Mouse (Mus musculus) olfactory bulb, adult 2 months (tissue): Measurements from ENCODE around the gene Arfrp1. TPM values are rescaled to one million over a fixed set of nuclear protein-coding genes. Genes with fewer than 3 reads are reported as not detected.

Experiments used
- H3K27ac ChIP-seq: fragments of 200-500 bp; 2 replicates; pipeline ENCODE4 v1.5.1; 2012; ENCODE audit warnings: low read depth, low read length; ENCODE audit not compliant: insufficient read depth
- H3K4me1 ChIP-seq: fragments of 200-500 bp; 2 replicates; pipeline ENCODE4 v1.6.1; 2012; ENCODE audit warnings: low read length; ENCODE audit not compliant: control insufficient read depth, insufficient read depth
- H3K4me3 ChIP-seq: fragments of 200-500 bp; 2 replicates; pipeline ENCODE4 v1.5.1; 2012; ENCODE audit warnings: mild to moderate bottlenecking, low read depth, low read length, moderate library complexity; ENCODE audit not compliant: insufficient read depth
- CTCF ChIP-seq: fragments of 200-500 bp; IDR thresholded peaks from 2 replicates; pipeline ENCODE4 v1.5.1; 2012; ENCODE audit warnings: low read depth, mild to moderate bottlenecking, low read length, moderate library complexity; ENCODE audit not compliant: insufficient read depth
- POLR2A ChIP-seq: fragments of 200-500 bp; IDR thresholded peaks from 2 replicates; pipeline ENCODE4 v1.6.1; 2012; ENCODE audit warnings: mild to moderate bottlenecking, low read depth, low read length, moderate library complexity; ENCODE audit not compliant: insufficient read depth
- WGBS: fragments of 180-500 bp; shearing (Covaris S2); methylation state at CpG from one replicate; pipeline ENCODE4 v1.1.7; 2018; 5-methylcytosine and 5-hydroxymethylcytosine counted together
- polyA plus RNA-seq: library from polyadenylated mRNA; stranded (reverse); fragments of >200 nt; gene quantifications from 2 replicates; pipeline ENCODE4 v1.2.4, GENCODE M21; 2012; ENCODE audit warnings: low replicate concordance; ENCODE audit not compliant: missing spikeins, insufficient read depth, insufficient read length

Arfrp1 gene
- polyA plus RNA-seq, 1 experiment, result not detected

DNA sequence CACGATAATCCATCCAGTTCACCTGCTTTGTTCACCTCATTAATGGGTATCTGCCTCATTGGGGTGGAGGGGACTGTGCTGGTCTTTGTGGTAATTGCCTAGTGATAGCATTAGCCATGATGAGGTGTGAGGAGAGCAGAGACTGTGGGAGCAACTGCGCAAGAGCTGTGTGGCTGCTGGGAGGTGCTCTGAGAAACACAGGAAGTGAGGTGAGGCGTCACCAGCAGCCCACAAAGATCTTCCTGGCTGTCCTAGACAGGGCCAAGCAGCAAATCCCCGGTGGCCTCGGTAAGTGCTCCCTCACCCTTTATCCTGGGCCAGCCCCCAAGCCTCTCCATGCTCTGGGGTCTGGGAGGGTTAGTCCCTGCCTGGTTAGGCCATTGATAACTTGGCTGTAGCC lies 15.9 kb upstream of the Arfrp1 start:
- WGBS, result 93% methylated on average over 5 of the region's 5 CpGs
- peaks cover 7% of the 10 kb centered on the region for H3K4me1 ChIP-seq
- H3K27ac ChIP-seq, result no peak overlapping the region
- TF ChIP-seq CTCF (no peak), POLR2A (no peak)
- no peak overlapping the region for H3K4me3 ChIP-seq

DNA sequence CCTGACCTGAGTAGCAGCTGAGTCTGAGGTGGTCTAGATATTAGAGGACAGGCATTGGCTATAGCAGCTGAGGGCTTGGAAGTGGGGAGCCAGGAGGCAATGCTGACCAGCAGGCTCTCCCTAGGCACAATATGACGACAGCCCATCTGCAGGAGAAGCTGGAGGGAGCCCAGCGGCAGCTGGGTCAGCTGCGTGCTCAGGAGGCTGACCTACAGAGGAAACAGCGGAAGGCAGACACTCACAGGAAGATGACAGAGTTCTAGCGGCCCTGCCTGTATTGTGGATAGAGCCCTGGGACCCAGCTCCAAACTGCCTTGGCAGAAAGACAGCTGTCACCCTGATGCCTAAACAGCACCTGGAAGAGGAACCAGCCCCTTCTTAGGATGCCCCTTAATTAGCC lies 15.0 kb upstream of the Arfrp1 start:
- WGBS, result 86% methylated on average over 5 of the region's 5 CpGs
- TF ChIP-seq CTCF (no peak), POLR2A (no peak)
- H3K4me3 ChIP-seq, result no peak overlapping the region
- H3K4me1 ChIP-seq, result peaks cover 5% of the 10 kb centered on the region; the same call in 1 of the 2 replicates
- H3K27ac ChIP-seq, result no peak overlapping the region

DNA sequence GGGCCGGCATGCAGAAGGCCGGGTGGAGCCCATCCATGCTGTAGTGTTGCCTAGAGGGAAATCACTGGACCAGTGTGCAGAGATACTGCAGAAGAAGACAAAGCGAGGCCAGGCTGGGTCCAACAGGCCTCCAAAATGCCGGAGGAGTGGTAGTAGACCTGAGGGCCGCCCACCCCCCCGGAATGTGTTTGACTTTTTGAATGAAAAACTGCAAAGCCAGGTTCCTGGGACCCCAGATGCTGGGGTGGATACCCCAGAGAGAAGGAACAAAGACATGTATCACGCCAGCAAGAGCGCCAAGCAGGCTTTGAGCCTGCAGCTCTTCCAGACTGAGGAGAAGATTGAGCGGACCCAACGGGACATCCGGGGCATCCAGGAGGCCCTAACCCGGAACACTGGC lies 14.6 kb upstream of the Arfrp1 start, which contains the start of gene Lime1:
Gene Lime1, plus strand, starts transcription at position 301 of the 400 bp plus-strand sequence.
- TF ChIP-seq POLR2A, result no peak
- no peak for TF ChIP-seq CTCF
- 90% methylated on average over 12 of the region's 12 CpGs for WGBS

DNA sequence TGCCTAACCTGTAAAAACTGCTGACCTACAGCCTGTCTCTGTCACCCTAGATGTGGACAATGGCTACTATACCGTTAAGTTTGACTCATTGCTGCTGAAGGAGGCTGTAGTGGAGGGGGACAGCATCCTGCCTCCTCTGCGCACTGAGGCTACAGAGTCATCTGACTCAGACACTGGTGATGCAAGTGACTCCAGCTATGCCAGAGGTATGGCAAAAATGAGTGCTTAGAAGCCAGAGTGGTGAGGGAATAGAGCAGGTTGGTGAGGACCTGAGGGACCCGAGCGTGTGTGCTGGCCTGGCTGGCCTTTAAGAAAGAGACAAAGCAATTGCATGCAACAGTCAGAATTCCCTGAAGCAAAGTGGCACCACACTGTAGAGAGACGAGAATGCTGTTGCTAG lies 13.5 kb upstream of the Arfrp1 start:
- Histone ChIP-seq H3K4me3 (no peak overlapping the region), H3K27ac (no peak overlapping the region), H3K4me1 (no peaks in the 10 kb centered on the region)
- 70% methylated on average over 5 of the region's 5 CpGs for WGBS
- TF ChIP-seq POLR2A (no peak), CTCF (no peak)

More for the DNA sequence above, 14.6 kb upstream of the Arfrp1 start, which contains the start of gene Lime1:
- Histone ChIP-seq H3K4me3 (no peak within 1 kb of the TSS), H3K27ac (no peak within 1 kb of the TSS), H3K4me1 (0 out of 2 replicates have a peak, but pooled peaks cover 2% of the 10 kb centered on the region)

DNA sequence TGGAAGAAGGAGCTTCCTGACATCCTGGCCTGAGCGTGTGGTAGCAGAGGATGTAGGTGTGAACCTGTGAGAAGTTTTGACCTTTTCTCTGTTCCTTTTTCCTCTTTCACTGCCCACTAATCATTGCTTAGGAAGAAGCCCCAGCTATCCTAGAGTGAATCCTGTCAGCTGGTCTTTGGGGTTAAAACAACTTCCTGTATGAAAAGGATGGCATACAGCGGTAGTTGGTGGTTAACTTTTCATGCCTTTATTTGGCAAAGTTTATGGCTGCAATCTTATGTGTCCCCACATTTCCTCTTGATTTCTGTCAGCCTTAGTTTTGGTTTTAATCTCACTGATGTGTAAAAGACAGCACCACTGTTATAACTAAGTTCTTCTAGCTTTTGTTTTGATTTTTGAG lies 12.0 kb upstream of the Arfrp1 start:
- WGBS, result 79% methylated on average over 2 of the region's 2 CpGs
- Histone ChIP-seq H3K27ac (no peak overlapping the region), H3K4me3 (no peak overlapping the region), H3K4me1 (no peaks in the 10 kb centered on the region)
- TF ChIP-seq POLR2A (no peak), CTCF (no peak)

DNA sequence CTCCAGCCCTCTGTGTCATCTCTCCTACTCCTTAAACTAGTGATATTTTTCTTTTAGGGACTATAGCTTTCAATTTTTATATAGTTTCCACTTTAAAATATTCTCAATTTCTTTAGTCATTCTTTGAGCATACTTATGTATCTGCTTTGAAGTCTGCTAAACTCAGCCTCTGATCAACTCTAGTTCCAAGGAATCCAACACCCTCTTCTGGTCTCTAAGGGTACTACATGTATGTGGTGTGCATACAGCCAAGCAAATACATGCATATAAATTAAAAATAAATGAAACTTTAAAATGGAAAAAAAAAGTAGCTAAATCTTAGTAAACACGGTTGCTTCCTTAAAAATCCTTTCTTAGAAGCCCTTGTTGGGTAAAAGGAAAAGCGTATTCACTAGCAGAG lies 10.6 kb upstream of the Arfrp1 start:
- 93% methylated on average over 2 of the region's 2 CpGs for WGBS
- no peak overlapping the region for H3K27ac ChIP-seq
- H3K4me3 ChIP-seq, result no peak overlapping the region
- no peaks in the 10 kb centered on the region for H3K4me1 ChIP-seq
- no peak for TF ChIP-seq POLR2A
- TF ChIP-seq CTCF, result no peak

DNA sequence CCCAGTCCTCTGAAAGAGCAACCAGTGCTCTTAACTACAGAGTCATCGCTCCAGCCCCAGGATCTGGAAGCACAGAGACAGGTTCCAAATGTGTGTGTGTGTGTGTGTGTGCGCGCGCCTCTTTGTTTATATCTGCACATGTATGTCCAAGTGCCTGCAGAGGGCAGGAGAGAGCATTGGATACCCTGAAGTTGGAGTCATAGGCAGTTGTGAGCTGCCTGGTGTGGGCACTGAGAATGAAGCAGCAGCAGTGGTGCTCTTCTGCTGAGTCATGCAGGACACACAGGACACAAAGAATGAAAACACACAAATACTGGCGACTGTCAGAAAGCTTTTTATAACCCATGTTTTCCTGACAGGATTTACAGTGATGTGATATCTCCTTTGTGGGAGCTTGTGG lies 4.8 kb upstream of the Arfrp1 start:
- 95% methylated on average over 5 of the region's 5 CpGs for WGBS
- H3K4me3 ChIP-seq, result no peak overlapping the region
- no peaks in the 10 kb centered on the region for H3K4me1 ChIP-seq
- no peak overlapping the region for H3K27ac ChIP-seq
- no peak for TF ChIP-seq POLR2A
- TF ChIP-seq CTCF, result no peak

DNA sequence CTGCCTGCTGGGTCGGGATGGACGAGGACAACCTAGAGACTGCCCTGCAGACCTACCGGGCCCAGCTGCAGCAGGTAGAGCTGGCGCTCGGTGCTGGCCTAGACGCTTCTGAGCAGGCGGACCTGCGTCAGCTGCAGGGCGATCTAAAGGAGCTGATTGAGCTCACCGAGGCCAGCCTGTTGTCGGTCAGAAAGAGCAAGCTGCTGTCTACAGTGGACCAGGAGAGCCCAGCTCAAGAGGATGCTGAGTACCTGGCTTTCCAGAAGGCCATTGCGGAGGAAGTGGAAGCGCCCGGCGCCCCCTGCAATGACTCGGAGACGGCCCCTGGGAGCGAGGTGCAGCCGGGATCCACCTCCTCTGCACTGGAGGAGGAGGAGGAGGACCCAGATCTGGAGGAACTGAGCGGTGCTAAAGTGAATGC lies 461 bp upstream of the Arfrp1 start:
- Histone ChIP-seq H3K4me3 (peak overlapping the region; percentile 74), H3K27ac (peak overlapping the region; percentile 80), H3K4me1 (peaks cover 3% of the 10 kb centered on the region; the same call in 1 of the 2 replicates)
- TF ChIP-seq CTCF, result peak; percentile 6; the same call in 1 of the 2 replicates
- TF ChIP-seq POLR2A, result no peak; the same call in 1 of the 2 replicates
- 0% methylated on average over 20 of the region's 20 CpGs for WGBS

DNA sequence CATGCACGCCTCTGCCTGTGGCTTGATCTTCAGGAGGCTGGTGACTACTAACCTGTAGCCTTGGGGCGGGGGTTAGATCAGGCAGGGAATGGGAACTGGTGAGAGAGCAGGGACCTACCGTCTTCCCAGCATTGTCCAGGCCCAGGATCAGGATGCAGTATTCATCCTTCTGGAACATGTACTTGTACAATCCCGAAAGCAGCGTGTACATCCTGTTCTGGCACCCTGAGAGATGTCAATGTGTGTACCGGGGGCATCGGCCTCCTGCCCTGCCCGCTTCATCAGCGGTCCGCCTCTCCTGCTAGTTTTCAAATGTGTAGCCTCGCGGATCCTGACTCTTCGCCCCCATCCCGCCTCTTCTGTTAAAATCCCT lies 731 bp downstream of the Arfrp1 start:
- 4% methylated on average over 14 of the region's 14 CpGs for WGBS
- H3K4me1 ChIP-seq, result peaks cover 3% of the 10 kb centered on the region; the same call in 1 of the 2 replicates
- TF ChIP-seq CTCF (no peak), POLR2A (no peak)
- H3K4me3 ChIP-seq, result peak overlapping the region; percentile 74
- H3K27ac ChIP-seq, result no peak overlapping the region

DNA sequence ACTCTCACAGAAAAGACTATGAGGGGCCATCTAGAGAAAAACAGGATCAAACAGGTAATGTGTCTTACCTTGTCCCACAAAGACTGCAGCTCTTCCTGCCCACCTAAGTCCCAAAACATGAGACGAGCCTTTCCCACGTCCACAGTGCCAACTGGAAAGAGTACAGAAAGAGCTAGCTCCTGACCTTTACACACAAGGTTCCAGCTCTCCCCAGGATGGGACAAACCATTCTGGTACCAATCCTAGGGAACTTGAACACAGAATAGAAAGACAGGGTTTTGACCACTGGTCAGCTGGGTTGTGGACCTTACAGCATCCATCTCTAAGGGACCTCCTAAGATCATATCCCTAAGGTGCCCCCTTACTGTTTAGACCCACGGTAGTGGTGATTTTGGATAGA lies 1.3 kb downstream of the Arfrp1 start:
- peaks cover 3% of the 10 kb centered on the region; the same call in 1 of the 2 replicates for H3K4me1 ChIP-seq
- no peak overlapping the region for H3K27ac ChIP-seq
- 84% methylated on average over 3 of the region's 3 CpGs for WGBS
- no peak overlapping the region for H3K4me3 ChIP-seq
- TF ChIP-seq CTCF (no peak), POLR2A (no peak)
